Mouse (Mus musculus): Measurements from ENCODE around the gene Cstb. TPM values are rescaled to one million over a fixed set of nuclear protein-coding genes. Genes with fewer than 3 reads are reported as not detected.

The Cstb gene
- polyA plus RNA-seq, 1 experiment from 2014 or later: 406 TPM

DNA sequence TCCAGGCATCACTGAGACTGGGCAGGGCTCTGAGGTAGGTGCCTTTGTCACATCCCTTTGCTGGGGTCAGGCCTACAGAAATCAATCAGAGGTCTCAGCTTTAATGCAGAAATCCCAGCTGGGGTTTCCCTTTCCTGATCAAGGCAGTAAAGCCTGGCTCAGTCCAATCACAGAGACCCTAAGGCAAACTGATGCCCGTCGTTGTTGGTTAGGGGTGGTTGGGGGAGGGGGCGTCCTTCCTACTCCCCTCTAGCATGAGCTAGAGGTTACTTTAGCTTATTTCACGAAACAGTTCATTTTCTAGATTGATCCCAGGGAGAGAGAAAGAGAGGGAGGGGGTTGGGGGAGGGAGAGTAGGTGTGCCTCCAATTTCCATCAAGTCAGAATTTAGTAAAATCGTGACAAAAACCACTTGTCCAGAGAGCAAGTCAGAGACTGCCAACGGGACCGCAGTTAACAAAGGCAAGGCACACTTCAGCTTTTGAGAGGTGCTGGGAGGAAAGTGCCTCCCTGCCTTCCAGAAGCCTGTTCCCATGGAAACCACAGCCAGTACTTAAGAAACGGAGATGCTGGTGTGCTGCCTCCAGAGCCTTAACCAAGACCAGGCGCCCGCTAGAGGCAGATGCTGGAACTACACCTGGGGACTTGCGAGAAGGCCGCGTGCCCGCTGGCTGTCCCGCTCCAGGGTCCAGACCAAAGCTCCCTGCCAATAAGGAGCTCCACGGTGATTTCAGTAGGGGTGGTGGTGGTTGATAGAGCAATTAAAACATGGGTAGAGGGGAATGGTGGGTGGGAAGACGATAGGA, 29.4 kb upstream of the Cstb start:
- Histone ChIP-seq H3K9me3 (replicated peaks; ENCODE audit: control insufficient read depth, low read length) (no peaks in the 10 kb centered on the region; the same call in 1 of the 2 replicates), H3K27ac (ENCODE audit: low read length) (no peak overlapping the region), H3K36me3 (ENCODE audit: control insufficient read depth, insufficient read depth, low read length) (peaks cover 3% of the 10 kb centered on the region; the same call in 1 of the 2 replicates), H3K4me1 (ENCODE audit: control insufficient read depth, insufficient read depth, low read length) (no peaks in the 10 kb centered on the region), H3K4me2 (ENCODE audit: low read depth, low read length) (no peak overlapping the region), H3K4me3 (replicated peaks; ENCODE audit: low read length) (no peak overlapping the region), H3K27me3 (ENCODE audit: control insufficient read depth, insufficient read depth, low read length) (peaks cover 8% of the 10 kb centered on the region), H3K9ac (ENCODE audit: low read length) (no peak overlapping the region)
- peak; percentile 17; the same call in 1 of the 2 replicates for ATAC-seq (ENCODE audit: insufficient read depth, low FRiP score)
- 11% methylated on average over 17 of the region's 17 CpGs for WGBS

DNA sequence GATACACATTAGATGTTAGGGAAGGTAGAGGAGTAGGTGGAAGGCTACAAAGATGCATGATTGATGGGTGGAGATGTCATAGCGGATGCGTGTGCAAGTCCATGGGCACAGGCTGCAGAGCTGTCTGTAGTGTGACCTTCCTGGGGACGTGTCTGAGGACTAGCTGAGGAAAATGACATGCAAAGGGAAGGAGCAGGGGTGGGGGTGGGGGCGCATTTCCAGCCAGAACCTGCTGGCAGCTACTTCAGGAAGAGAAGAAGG, 28.9 kb upstream of the Cstb start:
- Histone ChIP-seq H3K9me3 (replicated peaks; ENCODE audit: control insufficient read depth, low read length) (no peaks in the 10 kb centered on the region; the same call in 1 of the 2 replicates), H3K27me3 (ENCODE audit: control insufficient read depth, insufficient read depth, low read length) (peaks cover 4% of the 10 kb centered on the region), H3K9ac (ENCODE audit: low read length) (no peak overlapping the region), H3K4me2 (ENCODE audit: low read depth, low read length) (no peak overlapping the region), H3K27ac (ENCODE audit: low read length) (no peak overlapping the region), H3K4me1 (ENCODE audit: control insufficient read depth, insufficient read depth, low read length) (no peaks in the 10 kb centered on the region), H3K36me3 (ENCODE audit: control insufficient read depth, insufficient read depth, low read length) (peaks cover 8% of the 10 kb centered on the region), H3K4me3 (replicated peaks; ENCODE audit: low read length) (no peak overlapping the region)
- no peak for ATAC-seq (ENCODE audit: insufficient read depth, low FRiP score)
- WGBS: 39% methylated on average over 4 of the region's 4 CpGs

DNA sequence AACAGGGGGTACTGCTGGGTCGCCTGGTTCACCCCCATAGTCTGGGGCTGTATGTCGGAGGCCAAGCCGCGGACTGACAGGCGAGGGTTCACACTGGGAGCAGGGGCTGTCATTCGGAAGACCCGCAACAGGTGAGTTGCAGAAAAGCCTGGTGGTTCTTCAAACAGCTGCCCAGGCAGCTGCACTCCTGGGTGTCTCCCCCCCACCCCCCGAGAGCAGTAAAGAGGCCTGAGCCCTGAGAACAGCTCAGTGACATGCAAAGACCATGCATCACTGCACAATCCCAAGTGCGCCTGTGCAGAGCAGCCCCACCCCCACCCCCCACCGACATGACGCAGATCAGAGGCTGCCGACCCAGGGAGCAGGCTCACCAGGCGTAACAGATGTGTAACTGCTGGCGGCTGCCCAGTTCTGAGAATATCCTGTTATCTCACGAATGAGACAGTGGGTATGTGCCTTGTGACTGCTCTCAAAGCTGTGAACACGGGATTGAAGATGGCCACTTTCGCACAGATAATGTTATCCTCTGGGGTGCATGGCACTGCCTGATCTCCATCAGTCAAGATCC, 26.3 kb upstream of the Cstb start:
- Histone ChIP-seq H3K27me3 (ENCODE audit: control insufficient read depth, insufficient read depth, low read length) (no peaks in the 10 kb centered on the region), H3K4me3 (replicated peaks; ENCODE audit: low read length) (no peak overlapping the region), H3K4me1 (ENCODE audit: control insufficient read depth, insufficient read depth, low read length) (no peaks in the 10 kb centered on the region), H3K27ac (ENCODE audit: low read length) (no peak overlapping the region), H3K9me3 (replicated peaks; ENCODE audit: control insufficient read depth, low read length) (no peaks in the 10 kb centered on the region; the same call in 1 of the 2 replicates), H3K9ac (ENCODE audit: low read length) (no peak overlapping the region), H3K4me2 (ENCODE audit: low read depth, low read length) (no peak overlapping the region), H3K36me3 (ENCODE audit: control insufficient read depth, insufficient read depth, low read length) (peaks cover 20% of the 10 kb centered on the region)
- WGBS: 49% methylated on average over 17 of the region's 17 CpGs
- peak; percentile 36; the same call in 1 of the 2 replicates for ATAC-seq (ENCODE audit: insufficient read depth, low FRiP score)

DNA sequence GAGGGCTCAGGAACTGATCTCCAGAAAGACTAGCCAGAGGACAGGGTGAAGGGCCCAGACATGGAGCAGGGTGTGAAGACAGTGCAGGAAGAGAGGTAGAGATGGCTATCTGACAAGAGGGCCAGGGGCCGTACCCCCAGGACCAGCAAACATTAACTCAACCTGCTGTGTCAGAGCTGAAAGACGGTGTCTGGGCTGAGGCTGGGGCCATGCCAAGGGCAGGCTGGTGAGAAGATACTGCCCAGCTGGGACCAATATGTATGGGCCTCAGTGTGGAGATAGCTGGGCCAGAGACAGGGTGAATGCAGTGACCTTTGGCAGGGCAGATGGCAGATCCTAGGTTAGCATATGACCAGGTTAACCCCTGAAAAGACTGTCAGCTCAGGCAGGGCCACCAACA, 24.3 kb upstream of the Cstb start:
- no peak for ATAC-seq (ENCODE audit: insufficient read depth, low FRiP score)
- H3K27ac ChIP-seq (ENCODE audit: low read length): no peak overlapping the region
- H3K9ac ChIP-seq (ENCODE audit: low read length): no peak overlapping the region
- WGBS: 83% methylated on average over 2 of the region's 2 CpGs
- no peak overlapping the region for H3K4me2 ChIP-seq (ENCODE audit: low read depth, low read length)
- no peak overlapping the region for H3K4me3 ChIP-seq (replicated peaks; ENCODE audit: low read length)
- H3K4me1 ChIP-seq (ENCODE audit: control insufficient read depth, insufficient read depth, low read length): no peaks in the 10 kb centered on the region
- peaks cover 29% of the 10 kb centered on the region for H3K36me3 ChIP-seq (ENCODE audit: control insufficient read depth, insufficient read depth, low read length)
- no peaks in the 10 kb centered on the region for H3K27me3 ChIP-seq (ENCODE audit: control insufficient read depth, insufficient read depth, low read length)
- H3K9me3 ChIP-seq (replicated peaks; ENCODE audit: control insufficient read depth, low read length): no peaks in the 10 kb centered on the region; the same call in 1 of the 2 replicates

DNA sequence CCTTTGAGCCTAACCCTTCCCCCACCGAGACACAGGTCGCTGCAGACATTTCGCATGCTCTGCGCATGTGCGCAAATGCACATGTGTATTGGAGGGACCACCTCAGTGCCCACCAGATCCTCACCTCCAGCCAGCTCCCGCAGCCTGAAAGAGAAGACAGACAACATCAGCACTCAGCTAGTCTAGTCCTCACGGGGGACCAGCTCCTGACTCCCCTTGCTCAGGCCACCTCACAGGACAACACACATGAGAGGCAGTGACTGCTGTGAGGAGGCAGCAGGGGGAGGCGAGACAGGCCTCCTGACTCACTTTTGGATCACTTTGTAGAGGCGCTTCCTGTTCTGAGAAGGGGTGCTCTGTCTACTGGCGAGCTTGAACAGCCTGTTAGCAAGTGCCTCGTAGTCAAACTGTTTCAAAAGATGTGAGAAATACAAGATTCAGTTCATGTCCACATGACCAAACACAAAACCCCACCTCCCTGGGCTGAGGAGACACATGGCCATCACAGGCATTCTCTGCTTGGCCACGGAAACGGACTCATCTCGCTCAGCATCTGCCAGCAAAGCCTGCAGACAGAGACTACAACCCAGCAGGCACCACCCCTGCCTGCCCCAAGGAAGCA, 23.1 kb upstream of the Cstb start:
- no peaks in the 10 kb centered on the region for H3K27me3 ChIP-seq (ENCODE audit: control insufficient read depth, insufficient read depth, low read length)
- H3K4me2 ChIP-seq (ENCODE audit: low read depth, low read length): no peak overlapping the region
- H3K36me3 ChIP-seq (ENCODE audit: control insufficient read depth, insufficient read depth, low read length): peaks cover 37% of the 10 kb centered on the region
- no peaks in the 10 kb centered on the region for H3K4me1 ChIP-seq (ENCODE audit: control insufficient read depth, insufficient read depth, low read length)
- H3K27ac ChIP-seq (ENCODE audit: low read length): no peak overlapping the region
- H3K9me3 ChIP-seq (replicated peaks; ENCODE audit: control insufficient read depth, low read length): no peaks in the 10 kb centered on the region; the same call in 1 of the 2 replicates
- ATAC-seq (ENCODE audit: insufficient read depth, low FRiP score): no peak
- WGBS: 92% methylated on average over 14 of the region's 14 CpGs
- no peak overlapping the region for H3K9ac ChIP-seq (ENCODE audit: low read length)
- no peak overlapping the region for H3K4me3 ChIP-seq (replicated peaks; ENCODE audit: low read length)

DNA sequence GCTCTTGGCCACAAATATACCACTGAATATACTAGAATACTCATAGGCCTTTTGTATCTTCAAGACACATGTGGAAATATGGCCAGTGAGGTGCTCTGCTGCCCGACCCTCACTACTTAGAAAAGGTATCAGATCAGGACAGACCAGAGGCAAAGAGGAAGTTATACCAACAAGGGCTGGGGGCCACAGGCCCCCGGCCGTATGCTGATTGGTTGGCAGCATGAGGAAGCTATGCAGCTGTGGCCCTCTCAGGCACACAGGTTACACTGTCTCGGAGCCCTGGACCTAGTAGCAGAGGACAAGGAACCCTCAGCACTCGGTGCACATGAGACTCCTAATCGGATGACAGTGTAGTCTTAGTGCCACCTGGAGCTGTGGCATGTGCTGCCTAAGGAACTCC, 19.3 kb upstream of the Cstb start:
- H3K4me2 ChIP-seq (ENCODE audit: low read depth, low read length): no peak overlapping the region
- no peak overlapping the region for H3K9ac ChIP-seq (ENCODE audit: low read length)
- ATAC-seq (ENCODE audit: insufficient read depth, low FRiP score): no peak
- no peaks in the 10 kb centered on the region for H3K9me3 ChIP-seq (replicated peaks; ENCODE audit: control insufficient read depth, low read length)
- H3K27ac ChIP-seq (ENCODE audit: low read length): no peak overlapping the region
- H3K27me3 ChIP-seq (ENCODE audit: control insufficient read depth, insufficient read depth, low read length): no peaks in the 10 kb centered on the region
- peaks cover 42% of the 10 kb centered on the region for H3K36me3 ChIP-seq (ENCODE audit: control insufficient read depth, insufficient read depth, low read length)
- no peak overlapping the region for H3K4me3 ChIP-seq (replicated peaks; ENCODE audit: low read length)
- WGBS: 82% methylated on average over 6 of the region's 6 CpGs
- H3K4me1 ChIP-seq (ENCODE audit: control insufficient read depth, insufficient read depth, low read length): no peaks in the 10 kb centered on the region; the same call in 1 of the 2 replicates

DNA sequence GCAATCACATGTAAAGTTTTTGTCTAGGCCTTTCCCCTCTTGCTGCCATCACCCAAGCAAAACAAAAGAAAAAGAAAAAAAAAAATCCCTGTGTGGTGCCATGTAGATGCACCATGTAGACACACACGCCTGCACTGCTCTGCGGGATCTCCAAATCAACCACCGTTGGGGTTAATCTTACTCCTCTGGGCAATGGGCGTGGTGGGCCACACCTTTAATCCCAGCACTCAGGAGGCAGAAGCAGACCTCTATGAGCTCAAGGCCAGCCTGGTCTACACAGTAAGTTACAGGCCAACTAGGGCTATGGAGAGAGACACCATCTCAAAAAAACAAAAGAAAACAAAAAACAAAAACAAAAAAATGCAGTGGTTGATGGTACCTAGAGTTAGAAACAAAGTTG, 18.3 kb upstream of the Cstb start:
- H3K4me1 ChIP-seq (ENCODE audit: control insufficient read depth, insufficient read depth, low read length): peaks cover 7% of the 10 kb centered on the region; the same call in 1 of the 2 replicates
- H3K9ac ChIP-seq (ENCODE audit: low read length): no peak overlapping the region
- no peaks in the 10 kb centered on the region for H3K9me3 ChIP-seq (replicated peaks; ENCODE audit: control insufficient read depth, low read length)
- H3K27ac ChIP-seq (ENCODE audit: low read length): no peak overlapping the region
- 93% methylated on average over 4 of the region's 4 CpGs for WGBS
- no peak overlapping the region for H3K4me2 ChIP-seq (ENCODE audit: low read depth, low read length)
- H3K4me3 ChIP-seq (replicated peaks; ENCODE audit: low read length): no peak overlapping the region
- no peaks in the 10 kb centered on the region for H3K27me3 ChIP-seq (ENCODE audit: control insufficient read depth, insufficient read depth, low read length)
- no peak for ATAC-seq (ENCODE audit: insufficient read depth, low FRiP score)
- peaks cover 37% of the 10 kb centered on the region; the same call in 1 of the 2 replicates for H3K36me3 ChIP-seq (ENCODE audit: control insufficient read depth, insufficient read depth, low read length)

DNA sequence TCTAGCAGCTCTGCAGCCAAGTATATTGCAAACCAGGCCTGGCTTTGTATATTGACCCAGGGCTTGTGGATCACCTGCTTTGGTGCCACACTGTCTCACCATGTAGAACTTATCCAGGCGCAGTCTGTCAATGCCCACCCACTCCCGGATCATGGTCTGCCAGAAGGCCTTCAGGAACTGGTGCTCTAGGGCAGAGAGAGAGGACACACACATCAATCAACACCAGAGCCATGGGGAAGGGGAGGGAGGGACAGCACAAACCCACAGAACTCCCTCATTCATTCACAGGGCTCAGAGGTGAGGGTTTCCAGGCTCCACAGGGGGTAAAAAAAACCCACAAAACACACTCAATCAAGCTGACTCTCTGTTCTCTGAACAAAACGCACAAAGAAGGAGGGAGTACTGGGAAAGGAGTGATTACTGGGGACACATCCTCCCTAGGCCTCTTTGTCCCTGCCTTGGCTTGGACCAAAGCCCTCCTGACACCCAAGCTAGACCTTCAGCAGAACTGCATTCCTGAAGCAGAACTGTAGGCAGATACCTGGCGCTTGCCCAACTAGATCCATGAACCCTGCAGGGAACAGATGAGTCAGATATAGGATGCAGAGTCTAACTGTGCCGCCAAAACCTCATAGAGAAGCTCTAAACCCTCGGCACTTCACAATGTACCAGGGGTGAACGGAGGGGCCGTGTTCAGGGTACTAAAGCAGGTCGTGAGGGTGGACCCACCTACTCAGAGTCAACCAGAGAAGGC, 16.3 kb upstream of the Cstb start:
- ATAC-seq (ENCODE audit: insufficient read depth, low FRiP score): no peak
- H3K4me1 ChIP-seq (ENCODE audit: control insufficient read depth, insufficient read depth, low read length): peaks cover 13% of the 10 kb centered on the region; the same call in 1 of the 2 replicates
- 87% methylated on average over 9 of the region's 9 CpGs for WGBS
- no peak overlapping the region for H3K4me3 ChIP-seq (replicated peaks; ENCODE audit: low read length)
- no peaks in the 10 kb centered on the region for H3K27me3 ChIP-seq (ENCODE audit: control insufficient read depth, insufficient read depth, low read length)
- H3K4me2 ChIP-seq (ENCODE audit: low read depth, low read length): no peak overlapping the region
- no peaks in the 10 kb centered on the region for H3K9me3 ChIP-seq (replicated peaks; ENCODE audit: control insufficient read depth, low read length)
- H3K27ac ChIP-seq (ENCODE audit: low read length): no peak overlapping the region
- peaks cover 26% of the 10 kb centered on the region; the same call in 1 of the 2 replicates for H3K36me3 ChIP-seq (ENCODE audit: control insufficient read depth, insufficient read depth, low read length)
- no peak overlapping the region for H3K9ac ChIP-seq (ENCODE audit: low read length)

Measured in stomach, embryonic 16.5 days (tissue).